ENCODE assay signal across 13 mouse cellular contexts in the genomic region with DNA sequence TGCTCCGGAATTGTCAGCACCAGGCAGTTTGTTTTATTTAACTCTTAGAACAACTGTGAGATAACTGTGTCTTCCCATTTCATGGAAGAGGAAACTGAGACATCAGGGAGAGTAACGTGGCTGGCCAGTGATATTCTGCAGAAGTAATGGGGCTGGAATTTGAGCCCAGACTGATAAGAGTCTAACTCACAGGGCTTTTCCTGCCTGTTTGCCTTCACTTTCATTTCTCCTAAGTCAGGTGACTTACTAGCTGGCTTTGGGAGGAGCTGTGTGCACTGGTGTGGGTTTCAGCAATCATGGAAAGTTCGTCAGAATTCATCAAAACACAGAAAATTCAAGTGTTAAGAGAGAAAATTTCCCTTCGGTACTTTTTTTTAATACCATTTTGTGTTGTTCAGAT. TPM values are rescaled to one million over a fixed set of nuclear protein-coding genes. Genes with fewer than 3 reads are reported as not detected.
DNase-seq lines count a peak whose midpoint lies in the region; ATAC-seq and TF ChIP-seq lines count a peak whose summit lies in the region.
"Had no signal": no experiment of that assay in that cellular context is flagged by ENCODE, and none has a peak within 500 bp of the region (broad histone marks: within the 10 kb centered on the region; RNA-seq: fewer than 3 reads in every experiment).

No protein-coding gene starts in this region.

- H3K27ac ChIP-seq in heart, embryonic 13.5 days (replicated peaks), result peak overlapping the region; percentile 36; the same call in 1 of the 2 replicates
- H3K27ac ChIP-seq in liver, embryonic 16.5 days (ENCODE audit: low read length), result peak overlapping the region; percentile 98
- H3K27ac ChIP-seq: hindbrain, embryonic 12.5 days had no signal

- H3K4me1 ChIP-seq in heart, embryonic 13.5 days, result peaks cover 13% of the 10 kb centered on the region
- peaks cover 31% of the 10 kb centered on the region for H3K4me1 ChIP-seq in G1E (ENCODE audit: insufficient read depth, low read depth, low read length)
- H3K4me1 ChIP-seq in liver, embryonic 16.5 days (ENCODE audit: control insufficient read depth, low read depth, low read length), result peaks cover 15% of the 10 kb centered on the region
- H3K4me1 ChIP-seq: hindbrain, embryonic 12.5 days had no signal

- TF ChIP-seq CTCF in G1E (IDR thresholded peaks at IDR 0.05; ENCODE audit: low read depth, low read length), result no peak

- no peak for ATAC-seq in heart, embryonic 13.5 days (ENCODE audit: extremely low read depth, insufficient number of reproducible peaks, low FRiP score, low TSS enrichment)
- no peak for ATAC-seq in G1E (ENCODE audit: extremely low read depth, insufficient number of reproducible peaks, low FRiP score, poor library complexity, severe bottlenecking)
- peak; percentile 62 for ATAC-seq in erythroid progenitor cell, adult 5-6 weeks (replicated peaks; ENCODE audit: low FRiP score, poor library complexity, severe bottlenecking)
- peak; percentile 9; the same call in 1 of the 2 replicates for ATAC-seq in liver, embryonic 16.5 days (ENCODE audit: low read depth)

- H3K4me3 ChIP-seq in heart, embryonic 13.5 days, result peak overlapping the region; percentile 73
- peak overlapping the region; percentile 9; the same call in 1 of the 2 replicates for H3K4me3 ChIP-seq in G1E (ENCODE audit: low read depth, low read length)
- H3K4me3 ChIP-seq in liver, embryonic 16.5 days (ENCODE audit: low read depth, low read length), result peak overlapping the region; percentile 71

- peak overlapping the region; percentile 98 for H3K4me2 ChIP-seq in heart, embryonic 13.5 days
- H3K4me2 ChIP-seq in liver, embryonic 16.5 days (ENCODE audit: low read depth, low read length), result peak overlapping the region; percentile 89

- no peak overlapping the region; the same call in 1 of the 2 replicates for H3K9ac ChIP-seq in heart, embryonic 13.5 days
- peak overlapping the region; percentile 86 for H3K9ac ChIP-seq in liver, embryonic 16.5 days (ENCODE audit: low read depth, low read length)
- H3K9ac ChIP-seq: embryonic facial prominence, embryonic 15.5 days had no signal

- 57% methylated on average over 4 of the region's 4 CpGs for WGBS in heart, embryonic 13.5 days
- WGBS in liver, embryonic 16.5 days (ENCODE audit: insufficient replicate concordance), result 42% methylated on average over 4 of the region's 4 CpGs

- peaks cover 7% of the 10 kb centered on the region; the same call in 1 of the 2 replicates for H3K9me3 ChIP-seq in heart, embryonic 13.5 days
- peaks cover 6% of the 10 kb centered on the region for H3K9me3 ChIP-seq in G1E (replicated peaks)
- no peaks in the 10 kb centered on the region for H3K9me3 ChIP-seq in liver, embryonic 16.5 days (replicated peaks; ENCODE audit: control insufficient read depth, low read length)
- H3K9me3 ChIP-seq: embryonic facial prominence, embryonic 15.5 days; hindbrain, embryonic 12.5 days had no signal

- H3K36me3 ChIP-seq in heart, embryonic 13.5 days, result peaks cover 24% of the 10 kb centered on the region
- peaks cover 31% of the 10 kb centered on the region for H3K36me3 ChIP-seq in G1E (replicated peaks)
- peaks cover 29% of the 10 kb centered on the region for H3K36me3 ChIP-seq in liver, embryonic 16.5 days (ENCODE audit: control insufficient read depth, insufficient read depth)
- H3K36me3 ChIP-seq: embryonic facial prominence, embryonic 15.5 days had no signal

- no peak for DNase-seq in heart, adult 8-10 months (ENCODE audit: low spot score)
- DNase-seq in G1E (ENCODE audit: low spot score), result no peak
- DNase-seq in ovary, adult 18-20 months (ENCODE audit: low spot score), result no peak
- no peak for DNase-seq in left cerebral cortex, adult 9 months (ENCODE audit: low spot score in 2 of 2)
- DNase-seq in ovary, postnatal 36 days (ENCODE audit: low spot score), result no peak
- DNase-seq: cerebellum, adult 9-10 months; right cerebral cortex, adult 18-20 months had no signal

- no peaks in the 10 kb centered on the region for H3K27me3 ChIP-seq in heart, embryonic 13.5 days (replicated peaks)
- H3K27me3 ChIP-seq in G1E (ENCODE audit: insufficient read depth, low read length), result no peaks in the 10 kb centered on the region
- H3K27me3 ChIP-seq in liver, embryonic 16.5 days (ENCODE audit: control insufficient read depth, insufficient read depth, low read depth, low read length), result no peaks in the 10 kb centered on the region
- H3K27me3 ChIP-seq: embryonic facial prominence, embryonic 15.5 days; hindbrain, embryonic 12.5 days had no signal

RNA-seq across cellular contexts. Expression of a gene that starts 1.7 kb away (rescaled TPM):
- 92.5 and 114 TPM in 2 replicates for polyA plus RNA-seq in heart, embryonic 13.5 days (2015; fragmentation: Nextera tagmentation; extraction: Ambion mirVana)
- total RNA-seq in heart, adult 8-10 months (2022), result 10 to 100 TPM; 11.8 to 37.6 (median 13.6) TPM
- total RNA-seq in G1E (2014; fragmentation: Nextera tagmentation) (37.2 and 74.5 TPM in 2 replicates), G1E (2017) (20.2 and 22.5 TPM in 2 replicates)
- polyA plus RNA-seq in G1E (2012), result 1.2 and 2.5 TPM in 2 replicates
- 424 and 462 TPM in 2 replicates for total RNA-seq in erythroid progenitor cell, adult 5-6 weeks (2015; ENCODE audit: low replicate concordance)
- total RNA-seq in erythroid progenitor cell, adult 5-6 weeks (2017; ENCODE audit: low replicate concordance), result 282 and 312 TPM in 2 replicates
- 486 and 542 TPM in 2 replicates for polyA plus RNA-seq in liver, embryonic 16.5 days (2015; fragmentation: Nextera tagmentation; extraction: Ambion mirVana)

RNA-seq across cellular contexts. Expression of a gene that starts 22.1 kb away (rescaled TPM):
- polyA plus RNA-seq in heart, embryonic 13.5 days (2015; fragmentation: Nextera tagmentation; extraction: Ambion mirVana), result 0.24 and 0.27 TPM in 2 replicates
- total RNA-seq in heart, adult 8-10 months (2022), result under 1 TPM in 2 of 4 experiments, not detected in 2; 0.14 to 0.16 TPM
- total RNA-seq in G1E (2014; fragmentation: Nextera tagmentation) (not detected in 2 replicates), G1E (2017) (not detected in 2 replicates)
- not detected in 2 replicates for polyA plus RNA-seq in G1E (2012)
- not detected in 2 replicates for total RNA-seq in erythroid progenitor cell, adult 5-6 weeks (2015; ENCODE audit: low replicate concordance)
- total RNA-seq in erythroid progenitor cell, adult 5-6 weeks (2017; ENCODE audit: low replicate concordance), result not detected in 2 replicates
- polyA plus RNA-seq in liver, embryonic 16.5 days (2015; fragmentation: Nextera tagmentation; extraction: Ambion mirVana), result 0.47 and 0.50 TPM in 2 replicates
- total RNA-seq: left cerebral cortex, adult 8-10 months had no signal
- polyA plus RNA-seq: hindbrain, embryonic 12.5 days had no signal

RNA-seq across cellular contexts. Expression of a gene that starts 25.1 kb away (rescaled TPM):
- polyA plus RNA-seq in heart, embryonic 13.5 days (2015; fragmentation: Nextera tagmentation; extraction: Ambion mirVana), result 38.8 and 40.2 TPM in 2 replicates
- 10 to 100 TPM; 58.4 to 76.5 (median 69.2) TPM for total RNA-seq in heart, adult 8-10 months (2022)
- total RNA-seq in G1E (2014; fragmentation: Nextera tagmentation), result not detected in 2 replicates
- not detected in 2 replicates for total RNA-seq in G1E (2017)
- polyA plus RNA-seq in G1E (2012), result not detected in 2 replicates
- 0.72 and 12.6 TPM in 2 replicates for total RNA-seq in erythroid progenitor cell, adult 5-6 weeks (2015; ENCODE audit: low replicate concordance)
- total RNA-seq in erythroid progenitor cell, adult 5-6 weeks (2017; ENCODE audit: low replicate concordance), result 1.8 and 3.8 TPM in 2 replicates
- polyA plus RNA-seq in liver, embryonic 16.5 days (2015; fragmentation: Nextera tagmentation; extraction: Ambion mirVana), result 119 and 133 TPM in 2 replicates

RNA-seq across cellular contexts. Expression of a gene that starts 26.5 kb away (rescaled TPM):
- polyA plus RNA-seq in heart, embryonic 13.5 days (2015; fragmentation: Nextera tagmentation; extraction: Ambion mirVana), result 72.3 and 89.1 TPM in 2 replicates
- 100 to 1,000 TPM; 119 to 134 (median 122) TPM for total RNA-seq in heart, adult 8-10 months (2022)
- 13.5 and 21.0 TPM in 2 replicates for total RNA-seq in G1E (2014; fragmentation: Nextera tagmentation)
- total RNA-seq in G1E (2017), result 51.5 and 54.9 TPM in 2 replicates
- 13.3 and 19.5 TPM in 2 replicates for polyA plus RNA-seq in G1E (2012)
- 16.8 and 17.3 TPM in 2 replicates for total RNA-seq in erythroid progenitor cell, adult 5-6 weeks (2015; ENCODE audit: low replicate concordance)
- total RNA-seq in erythroid progenitor cell, adult 5-6 weeks (2017; ENCODE audit: low replicate concordance), result 6.5 TPM in 1 of 2 replicates, not detected in the other
- 27.3 and 29.8 TPM in 2 replicates for polyA plus RNA-seq in liver, embryonic 16.5 days (2015; fragmentation: Nextera tagmentation; extraction: Ambion mirVana)

RNA-seq across cellular contexts. Expression of a gene that starts 38.3 kb away (rescaled TPM):
- polyA plus RNA-seq in heart, embryonic 13.5 days (2015; fragmentation: Nextera tagmentation; extraction: Ambion mirVana), result 16.1 and 17.1 TPM in 2 replicates
- total RNA-seq in heart, adult 8-10 months (2022), result 1 to 10 TPM; 1.6 to 2.8 (median 2.2) TPM
- total RNA-seq in G1E (2014; fragmentation: Nextera tagmentation) (0.29 and 62.5 TPM in 2 replicates), G1E (2017) (0.05 and 0.12 TPM in 2 replicates)
- polyA plus RNA-seq in G1E (2012), result 0.03 TPM in 1 of 2 replicates, not detected in the other
- total RNA-seq in erythroid progenitor cell, adult 5-6 weeks (2015; ENCODE audit: low replicate concordance), result 716 and 794 TPM in 2 replicates
- total RNA-seq in erythroid progenitor cell, adult 5-6 weeks (2017; ENCODE audit: low replicate concordance), result 395 and 487 TPM in 2 replicates
- polyA plus RNA-seq in liver, embryonic 16.5 days (2015; fragmentation: Nextera tagmentation; extraction: Ambion mirVana), result 185 and 205 TPM in 2 replicates

Comparison
In these comparisons a context has a peak if more than half of its experiments do, and no peak if none do; other contexts are left out.
1. ATAC-seq: peak in erythroid progenitor cell, adult 5-6 weeks (single experiment) and liver, embryonic 16.5 days (single experiment); none in heart, embryonic 13.5 days (single experiment) and G1E (single experiment).
2. H3K4me3 ChIP-seq: peak in every context shown above with its lines; median percentile 73 in heart, embryonic 13.5 days; 71 in liver, embryonic 16.5 days; 9 in G1E.